Mouse (Mus musculus) cerebellum, adult 11 months (tissue): ENCODE measurements around the gene Lfng.

Experiments used
- DNase-seq: peaks from one replicate; pipeline ENCODE4 v3.0.0; 2022

Lfng gene

DNA sequence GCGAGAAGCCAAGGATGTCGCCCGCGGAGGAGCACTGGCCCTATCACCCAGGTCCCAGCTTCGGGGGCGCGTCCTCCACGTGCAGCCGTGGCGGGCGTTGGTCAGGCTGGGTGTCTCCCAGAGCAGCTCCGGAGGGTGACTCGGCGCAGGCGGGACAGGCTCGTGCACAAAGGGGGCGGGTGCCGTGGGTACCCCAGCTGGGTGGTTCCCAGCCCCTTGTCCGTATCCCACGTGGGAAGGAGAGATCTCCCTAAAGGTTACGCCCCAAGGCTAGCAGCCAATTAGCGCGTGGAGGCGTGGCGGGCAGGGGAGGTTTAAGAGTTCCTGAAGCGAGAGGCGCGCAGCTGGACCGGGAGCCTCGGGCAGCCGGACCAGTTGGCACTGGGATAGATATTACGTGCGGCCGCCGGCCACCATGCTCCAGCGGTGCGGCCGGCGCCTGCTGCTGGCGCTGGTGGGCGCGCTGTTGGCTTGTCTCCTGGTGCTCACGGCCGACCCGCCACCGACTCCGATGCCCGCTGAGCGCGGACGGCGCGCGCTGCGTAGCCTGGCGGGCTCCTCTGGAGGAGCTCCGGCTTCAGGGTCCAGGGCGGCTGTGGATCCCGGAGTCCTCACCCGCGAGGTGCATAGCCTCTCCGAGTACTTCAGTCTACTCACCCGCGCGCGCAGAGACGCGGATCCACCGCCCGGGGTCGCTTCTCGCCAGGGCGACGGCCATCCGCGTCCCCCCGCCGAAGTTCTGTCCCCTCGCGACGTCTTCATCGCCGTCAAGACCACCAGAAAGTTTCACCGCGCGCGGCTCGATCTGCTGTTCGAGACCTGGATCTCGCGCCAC lies at the start of gene Lfng:
Gene Lfng, plus strand, starts transcription at position 320 of the 835 bp plus-strand sequence.
- DNase-seq = peak; percentile 26

- DNase-seq = no peak
Observed at GRCm38 (mm10) chr5:140562601-140563000, 44.5 kb upstream of the Lfng start.

DNA sequence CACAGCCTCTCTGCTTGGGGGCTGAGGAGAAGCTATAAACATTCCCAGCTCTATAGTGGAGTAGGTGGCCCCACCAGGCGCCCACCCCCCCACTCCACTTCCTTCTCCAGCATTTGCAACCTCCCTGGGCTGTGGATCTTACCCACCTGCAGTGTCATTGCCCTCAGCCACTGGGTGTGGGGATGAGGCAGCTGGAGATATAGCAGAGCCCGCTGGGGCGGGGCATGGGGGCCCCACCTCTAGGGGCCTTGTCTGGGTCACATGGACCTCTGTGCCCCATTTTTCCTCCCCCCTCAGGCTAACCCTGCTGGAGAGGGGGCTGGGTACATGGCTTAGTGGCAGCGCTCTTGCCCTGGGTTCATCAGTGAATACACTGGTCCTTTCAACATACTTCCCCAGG lies 42.2 kb upstream of the Lfng start, which contains the start of gene Grifin:
Gene Grifin, minus strand, starts transcription at position 176 of the 400 bp plus-strand sequence.
- no peak for DNase-seq

DNA sequence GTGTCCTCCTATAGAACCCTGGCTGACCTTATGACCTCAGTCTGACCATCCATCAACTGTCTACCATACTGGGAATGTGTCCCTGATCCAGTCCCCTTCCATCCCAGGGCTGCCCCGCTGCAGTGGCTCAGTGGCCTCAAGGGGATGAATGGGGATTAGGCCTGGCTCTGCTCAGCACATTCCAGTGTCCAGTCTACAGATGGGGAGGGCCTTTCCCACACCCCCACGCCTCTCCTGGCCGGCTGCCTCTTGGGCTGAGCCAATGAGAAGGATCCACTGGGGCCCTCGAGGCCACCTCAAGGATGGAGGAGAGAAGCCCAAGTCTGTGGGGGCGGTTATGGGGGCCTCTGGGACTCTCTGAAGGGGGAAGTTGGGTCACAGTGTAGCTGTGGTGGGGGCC lies 41.7 kb upstream of the Lfng start:
- no peak for DNase-seq

- DNase-seq = peak; percentile 15
Observed at GRCm38 (mm10) chr5:140565856-140566255, 41.3 kb upstream of the Lfng start.

- no peak for DNase-seq
Observed at GRCm38 (mm10) chr5:140566271-140566670, 40.8 kb upstream of the Lfng start.

GRCm38 (mm10) chr5:140567321-140567720 lies 39.8 kb upstream of the Lfng start:
- no peak for DNase-seq

- no peak for DNase-seq
Observed at GRCm38 (mm10) chr5:140567751-140568150, 39.4 kb upstream of the Lfng start.

- peak; percentile 43 for DNase-seq
Observed at GRCm38 (mm10) chr5:140568321-140568970, 38.7 kb upstream of the Lfng start.

GRCm38 (mm10) chr5:140569032-140569595 lies 38.0 kb upstream of the Lfng start:
- no peak for DNase-seq

DNA sequence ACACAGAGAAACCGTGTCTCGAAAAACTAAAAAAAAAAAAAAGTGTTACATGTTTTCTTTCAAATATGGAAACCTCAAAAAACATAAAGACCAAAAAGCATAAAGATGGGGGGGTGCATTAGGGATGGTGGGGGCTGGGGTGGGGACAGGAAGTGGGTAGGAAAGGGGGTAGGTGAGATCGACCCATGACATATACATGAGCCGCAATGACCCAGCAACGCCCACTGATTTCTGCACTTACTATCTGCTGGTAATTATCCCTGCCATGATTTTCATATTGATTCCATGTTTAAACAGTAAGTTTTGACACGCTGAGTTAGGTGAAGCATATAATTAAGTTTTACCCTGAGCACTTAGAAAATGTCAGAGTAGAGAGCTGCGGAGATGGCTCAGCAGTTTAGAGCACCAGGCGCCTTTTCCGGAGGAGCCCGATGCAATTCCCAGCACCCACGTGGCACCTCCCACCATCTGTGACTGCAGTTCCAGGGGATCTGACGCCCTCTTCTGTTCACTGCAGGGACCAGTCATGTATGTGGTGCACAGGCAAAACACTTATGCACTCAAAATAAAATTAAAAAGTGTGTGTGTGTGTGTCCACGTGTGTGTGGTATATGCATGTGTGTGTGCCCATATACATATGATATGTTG lies 36.8 kb upstream of the Lfng start:
- no peak for DNase-seq

- no peak for DNase-seq
Observed at GRCm38 (mm10) chr5:140571201-140571600, 35.9 kb upstream of the Lfng start.

DNA sequence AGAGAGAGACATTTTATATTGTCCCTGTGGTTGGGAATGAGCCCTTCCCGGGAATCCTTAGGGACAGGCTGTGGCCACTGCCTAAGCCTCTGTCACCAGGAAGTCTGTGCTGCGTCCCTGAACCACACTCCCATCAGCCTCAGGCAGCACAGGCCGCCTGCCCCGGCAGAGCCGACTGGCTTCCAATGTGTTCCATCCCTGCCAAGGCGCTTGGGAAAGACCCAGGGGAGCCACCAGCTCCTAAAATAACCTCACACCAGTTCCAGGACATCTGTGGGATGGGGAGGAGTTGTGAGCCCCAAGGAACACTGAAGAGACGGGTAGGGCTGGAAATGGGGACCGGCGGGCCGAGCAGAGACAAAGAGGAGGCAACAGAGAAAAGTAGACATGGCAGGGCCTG lies 35.4 kb upstream of the Lfng start:
- DNase-seq = no peak

- DNase-seq = no peak
Observed at GRCm38 (mm10) chr5:140572611-140573010, 34.5 kb upstream of the Lfng start.

DNA sequence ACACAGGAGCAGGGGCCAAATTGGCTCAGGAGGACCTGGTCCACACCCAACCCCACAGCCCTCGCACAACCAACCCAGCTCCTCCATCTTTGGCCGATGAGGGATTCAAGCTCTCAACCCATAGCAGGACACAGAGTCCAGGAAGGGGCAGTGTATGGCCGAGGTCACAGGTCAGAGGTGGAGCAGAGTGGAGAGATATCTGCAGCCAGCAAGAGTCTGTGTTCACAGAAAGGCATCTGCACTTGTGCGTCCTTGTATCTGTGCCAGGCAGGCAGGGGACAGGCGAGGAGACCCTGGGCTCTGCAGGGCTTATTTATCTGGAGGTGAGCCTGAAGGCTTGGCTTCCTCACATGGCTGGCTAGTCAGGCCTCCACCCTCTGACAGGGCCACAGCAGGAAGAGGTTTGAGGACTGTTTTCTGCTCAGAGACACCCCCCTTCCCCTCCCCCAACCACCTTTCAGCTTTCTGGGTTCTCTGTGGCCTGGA lies 31.7 kb upstream of the Lfng start:
- DNase-seq = no peak

GRCm38 (mm10) chr5:140579221-140579620 lies 27.9 kb upstream of the Lfng start:
- no peak for DNase-seq

- no peak for DNase-seq
Observed at GRCm38 (mm10) chr5:140579771-140580170, 27.3 kb upstream of the Lfng start.

DNA sequence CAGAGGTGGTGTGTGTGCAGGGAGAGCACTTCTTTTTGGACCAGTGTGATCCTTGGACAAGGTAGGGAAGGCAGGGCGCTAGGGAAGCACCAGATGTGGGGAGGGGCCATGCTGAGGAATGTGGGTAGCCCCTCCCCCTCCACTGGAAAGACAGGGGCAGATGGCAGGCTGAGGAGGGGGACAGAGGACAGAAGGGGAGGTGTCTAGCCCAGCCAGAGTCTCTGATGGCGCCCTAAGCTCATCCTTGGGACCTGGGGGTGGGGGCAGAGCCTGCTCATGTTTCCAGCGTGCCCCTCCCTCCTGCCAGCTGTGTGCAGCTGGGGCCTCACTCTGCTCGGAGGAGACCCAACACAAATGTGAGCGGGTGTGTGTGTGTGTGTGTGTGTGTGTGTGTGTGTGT lies 25.6 kb upstream of the Lfng start:
- no peak for DNase-seq

GRCm38 (mm10) chr5:140582995-140583731 lies 24.0 kb upstream of the Lfng start:
- DNase-seq = no peak

- DNase-seq = no peak
Observed at GRCm38 (mm10) chr5:140583732-140584368, 23.3 kb upstream of the Lfng start.

GRCm38 (mm10) chr5:140589082-140589774 lies 17.9 kb upstream of the Lfng start:
- DNase-seq = no peak
